Mouse (Mus musculus): ENCODE measurements at regions not wholly inside any gene's neighbourhood (a gene's known extent, or its start where the extent isn't known, plus 50 kb on each side); places are given as distances from the start of the nearest gene placed in this dataset.

DNA sequence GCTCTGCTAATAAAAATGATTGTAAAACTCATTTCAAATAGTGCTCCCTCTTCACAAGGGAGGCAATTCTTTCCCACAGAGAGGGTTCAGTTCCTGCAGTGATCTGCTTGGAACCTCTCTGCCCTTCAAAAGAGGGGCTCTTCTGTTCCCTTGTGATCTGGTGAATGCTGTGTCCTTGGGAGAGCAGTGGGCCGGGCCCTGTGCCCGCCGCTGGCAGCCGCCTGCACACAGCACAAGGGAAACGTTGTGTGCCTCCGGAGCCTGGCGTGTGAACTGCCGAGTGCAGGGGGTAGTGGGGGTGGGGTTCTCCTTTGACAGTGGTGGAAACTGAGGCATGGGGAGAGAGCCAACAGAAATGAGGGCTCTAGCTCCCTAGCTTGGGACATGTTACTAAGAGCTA lies 54.4 kb upstream of the Csrp1 start:
- no peak for DNase-seq (ENCODE audit: low spot score in 2 of 2)

DNA sequence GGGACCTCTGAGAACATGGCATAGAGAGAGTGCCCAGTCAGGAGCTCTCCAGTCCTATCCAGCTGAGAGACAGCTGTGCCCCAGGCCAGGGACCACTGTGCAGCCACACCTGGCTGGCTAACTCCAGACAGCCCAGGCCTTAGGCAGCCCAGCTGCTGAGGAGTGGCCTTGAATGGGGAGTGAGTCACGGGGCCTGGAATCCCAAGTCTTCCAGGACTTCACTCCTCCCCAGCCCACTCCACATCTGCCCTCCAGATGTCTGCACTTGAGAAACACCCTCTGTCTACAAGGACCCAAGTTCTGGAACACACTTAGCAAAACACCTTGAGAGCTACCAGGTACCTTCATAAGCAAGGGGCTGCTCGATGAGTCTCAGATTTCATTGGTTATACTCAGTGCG lies 51.5 kb upstream of the Csrp1 start:
- no peak for DNase-seq (ENCODE audit: low spot score in 2 of 2)

GRCm38 (mm10) chr1:135668951-135669350 lies 50.9 kb upstream of the Csrp1 start:
- no peak for DNase-seq (ENCODE audit: low spot score in 2 of 2)

DNA sequence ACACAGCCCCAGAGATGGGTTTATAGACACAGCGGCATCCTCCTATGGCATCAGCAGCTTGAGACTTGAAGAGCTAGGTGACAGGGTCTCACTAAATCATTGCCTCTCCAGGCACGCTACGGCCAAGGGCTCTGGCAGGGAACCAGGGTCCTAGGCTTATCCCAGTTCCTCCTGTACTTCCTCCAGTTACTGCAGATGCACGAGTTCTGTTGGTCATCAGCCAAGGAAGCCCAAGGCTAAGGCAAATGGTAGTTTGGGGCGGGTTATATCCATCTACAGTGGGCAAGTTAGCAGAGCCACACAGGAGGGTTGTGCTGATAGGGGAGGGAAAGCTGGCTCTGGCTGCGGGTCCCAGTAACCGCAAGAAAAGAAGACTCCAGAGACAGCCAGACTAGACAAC lies 50.1 kb upstream of the Csrp1 start:
- peak in 1 of 2 experiments; percentile 57 for DNase-seq (ENCODE audit: low spot score in 2 of 2)
